Mouse (Mus musculus) small intestine, adult 2 months (tissue): Measurements from ENCODE around the gene Kxd1. TPM values are rescaled to one million over a fixed set of nuclear protein-coding genes. Genes with fewer than 3 reads are reported as not detected.

Source experiments
- H3K27ac ChIP-seq: fragments of 200-500 bp; 2 replicates; pipeline ENCODE4 v1.5.1; 2012; ENCODE audit warnings: low read depth, low read length, control low read depth, inconsistent platforms; ENCODE audit not compliant: insufficient read depth
- H3K27me3 ChIP-seq: fragments of 200-500 bp; 2 replicates; pipeline ENCODE4 v1.6.1; 2012; ENCODE audit warnings: mild to moderate bottlenecking, moderate library complexity, low read length, inconsistent platforms; ENCODE audit not compliant: control insufficient read depth, insufficient read depth
- H3K36me3 ChIP-seq: fragments of 200-500 bp; 2 replicates; pipeline ENCODE4 v1.6.1; 2012; ENCODE audit warnings: mild to moderate bottlenecking, low read length, control low read depth, inconsistent platforms; ENCODE audit not compliant: control insufficient read depth, insufficient read depth
- H3K4me1 ChIP-seq: fragments of 200-500 bp; 2 replicates; pipeline ENCODE4 v1.6.1; 2012; ENCODE audit warnings: low read length, inconsistent platforms, mixed read lengths; ENCODE audit not compliant: control insufficient read depth, insufficient read depth, insufficient read length
- H3K4me3 ChIP-seq: fragments of 200-500 bp; 2 replicates; pipeline ENCODE4 v1.5.1; 2012; ENCODE audit warnings: low read depth, mild to moderate bottlenecking, control low read depth, inconsistent platforms, low read length, moderate library complexity
- CTCF ChIP-seq: fragments of 200-500 bp; IDR thresholded peaks from 2 replicates; pipeline ENCODE4 v1.5.1; 2012; ENCODE audit warnings: low read depth, mild to moderate bottlenecking, control low read depth, inconsistent platforms, low read length, moderate library complexity, mixed read lengths; ENCODE audit not compliant: insufficient replicate concordance, insufficient read length; ENCODE audit errors: extremely low read depth
- POLR2A ChIP-seq: fragments of 200-500 bp; IDR thresholded peaks from 2 replicates; pipeline ENCODE4 v1.6.1; 2012; ENCODE audit warnings: low read depth, mild to moderate bottlenecking, control low read depth, inconsistent platforms, low read length, moderate library complexity
- WGBS: fragments of 180-500 bp; shearing (Covaris S2); methylation state at CpG from one replicate; pipeline ENCODE4 v1.1.7; 2018; 5-methylcytosine and 5-hydroxymethylcytosine counted together
- polyA plus RNA-seq: library from polyadenylated mRNA; depleted of rRNA; stranded (reverse); fragments of >200 nt; gene quantifications from 2 replicates; pipeline ENCODE4 v1.2.3, GENCODE M21; 2012

Gene Kxd1
- polyA plus RNA-seq, 1 experiment: 64.4 TPM

DNA sequence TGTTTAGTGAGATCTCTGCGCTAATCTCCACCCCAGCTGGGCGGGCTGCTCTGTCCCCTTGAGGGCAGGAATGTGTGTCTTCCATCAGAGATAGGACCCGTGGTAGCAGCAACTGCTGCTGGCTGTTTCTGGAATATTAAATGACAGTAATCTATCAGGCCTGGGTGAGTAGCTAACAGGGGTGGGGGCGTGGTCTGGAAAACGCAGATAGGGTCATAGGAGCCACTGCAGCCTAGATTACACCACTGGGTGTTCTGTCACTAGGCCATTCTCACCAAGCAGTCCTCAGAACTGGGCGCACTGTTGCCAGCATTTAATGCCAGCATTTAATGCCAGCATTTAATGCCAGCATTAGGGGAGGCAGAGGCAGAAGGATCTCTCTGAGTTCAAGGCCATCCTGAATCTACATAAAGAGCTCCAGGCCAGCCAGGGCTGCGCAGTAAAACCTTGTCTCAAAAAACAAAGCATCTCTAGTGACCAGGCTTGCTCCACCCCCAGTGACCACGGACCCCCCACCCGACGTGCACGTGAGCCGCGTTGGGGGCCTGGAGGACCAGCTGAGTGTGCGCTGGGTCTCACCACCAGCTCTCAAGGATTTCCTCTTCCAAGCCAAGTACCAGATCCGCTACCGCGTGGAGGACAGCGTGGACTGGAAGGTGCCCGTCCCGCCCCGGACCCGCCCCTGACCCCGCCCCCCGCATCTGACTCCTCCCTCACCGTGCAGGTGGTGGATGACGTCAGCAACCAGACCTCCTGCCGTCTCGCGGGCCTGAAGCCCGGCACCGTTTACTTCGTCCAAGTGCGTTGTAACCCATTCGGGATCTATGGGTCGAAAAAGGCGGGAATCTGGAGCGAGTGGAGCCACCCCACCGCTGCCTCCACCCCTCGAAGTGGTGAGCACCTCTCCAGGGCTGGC lies 27.1 kb downstream of the Kxd1 start:
- WGBS: 11% methylated on average over 39 of the region's 39 CpGs
- TF ChIP-seq CTCF (no peak), POLR2A (no peak)
- Histone ChIP-seq H3K27me3 (peaks cover 17% of the 10 kb centered on the region), H3K27ac (no peak overlapping the region), H3K4me1 (peaks cover 10% of the 10 kb centered on the region), H3K4me3 (peak overlapping the region; percentile 46), H3K36me3 (peaks cover 2% of the 10 kb centered on the region; the same call in 1 of the 2 replicates)

DNA sequence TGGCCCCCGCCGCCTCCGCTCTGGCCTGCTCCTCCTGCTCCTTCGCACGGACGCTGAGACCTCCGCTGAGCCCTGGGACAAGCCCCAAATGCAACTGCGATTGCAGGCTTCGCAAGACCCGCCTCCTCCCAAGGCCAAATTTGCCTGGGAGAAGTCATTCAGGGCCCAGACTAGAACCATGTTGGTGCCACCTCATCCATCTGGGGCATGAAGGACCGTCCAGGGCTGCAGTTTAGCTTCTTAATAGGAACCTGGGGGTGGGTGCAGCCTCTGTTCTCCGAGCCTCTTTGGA lies 32.0 kb downstream of the Kxd1 start:
- Histone ChIP-seq H3K4me1 (peaks cover 2% of the 10 kb centered on the region), H3K27me3 (peaks cover 66% of the 10 kb centered on the region), H3K27ac (no peak overlapping the region), H3K4me3 (no peak overlapping the region), H3K36me3 (no peaks in the 10 kb centered on the region)
- TF ChIP-seq POLR2A (no peak), CTCF (no peak)
- 12% methylated on average over 12 of the region's 12 CpGs for WGBS

DNA sequence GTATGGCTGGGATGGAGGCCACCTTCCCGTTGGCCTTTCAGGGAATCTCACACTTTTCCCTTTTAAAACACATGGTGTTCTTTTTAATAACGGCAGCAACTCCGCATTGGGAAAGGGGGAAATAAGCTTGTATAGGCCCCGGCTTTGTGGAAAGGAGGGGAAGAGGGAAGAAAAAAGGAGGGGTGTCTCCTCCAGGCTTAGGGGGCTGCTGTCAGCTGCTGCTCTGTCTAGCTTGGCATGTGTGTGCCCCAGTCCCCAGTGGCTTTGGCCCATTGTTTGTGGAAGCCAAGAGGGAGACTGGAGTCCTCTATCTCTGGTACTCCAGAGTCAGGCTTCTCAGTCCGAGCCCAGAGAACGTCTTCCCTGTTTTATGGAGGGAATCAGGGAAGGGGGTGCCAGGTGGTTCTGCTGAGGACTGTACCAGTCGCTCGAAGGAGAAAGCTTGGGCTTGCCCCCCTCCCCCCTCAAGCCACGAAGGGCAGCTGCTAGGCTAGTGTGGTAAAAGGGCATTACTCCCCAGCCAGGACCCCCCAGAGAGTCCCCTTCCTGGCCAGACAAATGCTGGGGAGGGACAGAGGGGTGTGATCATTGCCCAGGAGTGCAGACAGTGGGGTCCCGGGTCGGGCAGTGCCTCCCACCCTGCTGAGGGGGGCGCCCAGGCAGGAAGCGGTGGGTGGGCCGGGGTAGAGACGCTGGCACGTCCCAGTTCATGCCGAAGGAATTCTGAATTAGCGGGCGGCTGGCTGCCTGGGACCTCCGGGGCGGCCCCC lies 32.6 kb downstream of the Kxd1 start:
- H3K27ac ChIP-seq: no peak overlapping the region
- H3K4me3 ChIP-seq: no peak overlapping the region
- TF ChIP-seq CTCF (no peak), POLR2A (no peak)
- H3K36me3 ChIP-seq: no peaks in the 10 kb centered on the region
- no peaks in the 10 kb centered on the region; the same call in 1 of the 2 replicates for H3K4me1 ChIP-seq
- H3K27me3 ChIP-seq: peaks cover 71% of the 10 kb centered on the region
- WGBS: 11% methylated on average over 21 of the region's 21 CpGs

DNA sequence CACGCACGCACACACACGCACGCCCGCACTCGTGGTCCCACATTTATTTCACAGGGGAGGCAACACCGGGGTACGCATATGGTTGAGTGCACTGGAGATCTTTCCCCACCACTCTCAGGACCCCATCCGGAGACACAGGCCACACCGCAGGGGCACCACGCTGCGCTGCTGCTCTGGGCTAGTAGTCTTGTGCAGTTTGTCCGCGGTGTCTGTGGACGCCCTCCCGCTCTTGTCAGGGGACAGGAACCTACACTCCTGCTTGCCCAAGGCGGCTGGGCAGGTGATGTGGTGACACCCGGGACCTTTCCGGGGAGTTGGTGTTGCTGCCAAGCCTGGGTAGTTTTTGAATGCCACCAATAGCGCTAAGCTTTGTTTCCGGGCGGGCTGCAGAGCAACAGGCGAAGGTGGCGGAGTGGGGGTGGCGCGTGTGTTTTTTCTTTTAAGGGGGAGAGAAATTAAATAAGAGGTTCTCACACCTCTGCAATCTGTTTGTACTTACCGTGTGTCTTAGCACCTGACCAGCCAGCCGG lies 33.3 kb downstream of the Kxd1 start:
- peaks cover 78% of the 10 kb centered on the region for H3K27me3 ChIP-seq
- no peak overlapping the region for H3K4me3 ChIP-seq
- no peak overlapping the region for H3K27ac ChIP-seq
- 5% methylated on average over 28 of the region's 28 CpGs for WGBS
- TF ChIP-seq POLR2A (no peak), CTCF (no peak)
- H3K4me1 ChIP-seq: peaks cover 2% of the 10 kb centered on the region; the same call in 1 of the 2 replicates
- no peaks in the 10 kb centered on the region for H3K36me3 ChIP-seq

DNA sequence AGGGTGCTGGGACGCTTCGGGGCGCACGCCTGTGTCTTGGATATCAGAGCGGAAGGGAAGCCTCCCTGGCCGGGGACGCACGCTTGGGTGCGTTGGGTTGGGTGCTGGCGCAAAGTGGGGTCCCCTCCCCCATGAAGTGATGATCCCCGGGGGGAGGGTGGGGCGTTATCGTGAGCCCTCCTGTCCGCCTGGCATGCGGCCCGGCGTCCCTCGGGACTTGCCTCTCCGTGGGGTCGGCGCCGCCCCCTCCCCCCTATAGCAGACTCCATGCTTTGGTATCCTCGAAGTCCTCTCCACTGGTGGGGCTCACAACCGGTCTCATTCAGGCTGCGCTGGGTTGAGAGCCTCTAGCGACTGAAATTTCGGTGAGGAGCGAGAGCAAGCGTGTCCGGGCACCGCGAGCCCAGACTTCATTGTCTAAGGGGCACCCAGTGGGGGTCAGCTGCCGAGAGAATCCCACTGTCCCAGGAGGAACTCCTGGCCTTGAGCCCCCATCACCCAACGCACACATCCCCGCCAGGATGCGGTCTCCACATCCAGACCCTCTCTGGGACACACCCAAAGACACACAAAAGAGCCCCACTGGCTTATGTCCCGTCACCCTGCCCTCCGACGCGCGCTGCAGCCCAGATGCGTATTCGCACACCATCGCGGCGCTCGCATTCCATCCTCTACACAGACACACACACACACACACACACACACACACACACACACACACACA lies 33.9 kb downstream of the Kxd1 start:
- peaks cover 2% of the 10 kb centered on the region; the same call in 1 of the 2 replicates for H3K4me1 ChIP-seq
- H3K27me3 ChIP-seq: peaks cover 83% of the 10 kb centered on the region
- H3K4me3 ChIP-seq: no peak overlapping the region
- WGBS: 3% methylated on average over 47 of the region's 47 CpGs
- TF ChIP-seq POLR2A: no peak
- no peak for TF ChIP-seq CTCF
- H3K27ac ChIP-seq: no peak overlapping the region
- no peaks in the 10 kb centered on the region for H3K36me3 ChIP-seq

DNA sequence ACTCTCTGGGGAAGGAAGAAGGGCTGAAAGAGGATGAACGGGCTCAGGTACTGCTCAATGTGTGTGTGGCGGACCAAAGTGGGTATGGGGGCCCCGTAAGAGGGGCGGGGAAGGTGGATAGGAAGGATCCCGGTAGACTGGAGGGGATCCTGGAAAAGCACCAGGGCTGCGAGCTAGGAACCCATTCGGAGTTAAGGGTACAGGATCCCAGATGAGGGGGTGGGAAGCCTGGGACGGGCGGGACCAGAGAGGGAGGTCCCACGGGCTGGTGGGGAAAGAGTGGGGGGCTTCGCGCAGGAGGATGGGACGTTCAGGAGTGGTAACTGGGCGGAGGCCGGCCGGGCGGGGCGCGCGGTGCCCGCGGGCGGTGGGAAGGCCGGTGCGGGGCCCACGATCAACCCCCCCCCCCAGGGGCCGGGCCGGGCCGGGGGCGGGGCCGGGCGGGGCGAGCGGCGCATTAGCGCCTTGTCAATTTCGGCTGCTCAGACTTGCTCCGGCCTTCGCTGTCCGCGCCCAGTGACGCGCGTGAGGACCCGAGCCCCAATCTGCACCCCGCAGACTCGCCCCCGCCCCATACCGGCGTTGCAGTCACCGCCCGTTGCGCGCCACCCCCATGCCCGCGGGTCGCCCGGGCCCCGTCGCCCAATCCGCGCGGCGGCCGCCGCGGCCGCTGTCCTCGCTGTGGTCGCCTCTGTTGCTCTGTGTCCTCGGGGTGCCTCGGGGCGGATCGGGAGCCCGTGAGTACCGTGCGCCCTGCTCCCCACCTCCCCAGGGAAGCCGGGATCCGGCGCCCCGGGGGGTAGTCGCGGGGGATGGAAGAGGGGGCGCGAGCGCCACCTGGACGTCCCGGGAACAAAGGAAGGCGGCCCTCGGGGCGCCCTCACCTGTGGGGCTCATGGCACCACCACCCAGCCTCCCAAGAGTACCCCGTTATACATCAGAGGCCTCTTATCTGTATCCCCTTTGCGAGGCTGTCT lies 34.8 kb downstream of the Kxd1 start, which contains the start of gene Crlf1:
TSS of gene Crlf1 (plus strand) at position 495 of the 977 bp plus-strand sequence.
- H3K27me3 ChIP-seq: peaks cover 87% of the 10 kb centered on the region
- no peak for TF ChIP-seq POLR2A
- TF ChIP-seq CTCF: no peak
- H3K4me3 ChIP-seq: peak within 1 kb of the TSS; percentile 42
- 2% methylated on average over 84 of the region's 93 CpGs for WGBS
- no peak within 1 kb of the TSS for H3K27ac ChIP-seq
- peaks cover 5% of the 10 kb centered on the region; the same call in 1 of the 2 replicates for H3K4me1 ChIP-seq
- H3K36me3 ChIP-seq: no peaks in the 10 kb centered on the region
